Mouse (Mus musculus): ENCODE measurements around the gene Stab1.

Stab1 gene

DNA sequence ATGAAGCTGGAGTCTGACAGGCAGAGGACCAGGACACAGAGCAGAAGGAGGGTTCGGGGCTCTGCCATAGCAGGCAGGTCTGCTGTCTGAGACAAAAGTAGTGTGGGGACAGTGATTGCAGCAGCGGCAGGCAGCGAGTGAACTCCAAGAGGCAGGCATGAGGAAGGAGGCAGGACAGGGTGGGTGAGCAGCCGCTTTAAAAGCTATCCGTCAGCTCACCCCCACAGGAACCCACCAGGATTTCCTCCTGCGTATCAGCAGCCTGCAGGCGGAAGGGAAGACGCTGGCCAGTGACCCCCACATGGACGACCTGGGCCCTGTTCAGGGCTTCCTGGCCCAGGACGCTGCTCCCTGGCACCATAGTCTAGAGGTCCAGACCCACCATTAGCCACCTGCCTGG, at the start of gene Stab1:
Gene Stab1 (minus strand): TSS at position 217 of the 400 bp plus-strand sequence.
- DNase-seq: no peak

DNA sequence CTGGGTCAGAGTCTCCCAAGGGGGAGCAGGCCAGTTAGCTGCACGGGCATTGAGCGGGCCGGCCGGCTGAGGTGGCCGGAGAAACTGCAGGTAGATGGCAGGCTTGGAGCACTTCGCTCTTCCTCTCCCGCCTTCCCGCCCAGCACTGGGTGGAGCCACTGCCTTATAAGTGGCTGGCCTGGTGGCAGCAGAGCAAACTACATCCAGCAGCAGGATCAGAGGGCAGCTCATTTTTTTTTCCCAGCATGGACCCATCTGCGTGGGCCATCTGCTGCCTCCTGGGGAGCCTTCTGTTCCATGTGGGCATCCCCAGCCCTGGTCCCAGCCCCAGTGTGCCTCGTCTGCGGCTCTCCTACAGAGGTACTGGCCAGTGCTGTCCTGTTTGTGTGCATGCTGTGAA, 49.2 kb upstream of the Stab1 start, which contains the start of gene Sema3g:
Gene Sema3g (plus strand): TSS at position 195 of the 400 bp plus-strand sequence.
- DNase-seq: peak; percentile 87

DNA sequence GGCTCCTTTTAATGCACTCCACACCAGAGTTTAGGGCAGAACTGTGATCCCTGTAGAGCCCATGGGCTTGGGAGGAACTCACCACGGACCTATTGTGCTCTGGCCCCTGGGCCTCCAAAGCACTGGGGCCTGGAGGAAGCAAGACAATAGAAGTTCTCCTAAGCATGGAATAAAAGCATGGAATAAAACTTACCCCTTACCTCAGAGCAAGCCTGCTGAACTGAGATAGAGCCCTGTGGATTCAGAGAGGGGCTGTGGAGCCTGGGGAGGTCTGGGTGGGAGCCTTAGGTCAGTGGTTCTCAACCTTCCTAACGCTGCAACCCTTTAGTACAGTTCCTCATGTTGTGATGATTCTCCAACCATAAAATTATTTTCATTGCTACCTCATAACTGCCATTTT, 48.4 kb upstream of the Stab1 start, which contains the start of gene Nisch:
Gene Nisch (minus strand): TSS at position 101 of the 400 bp plus-strand sequence.
- no peak for DNase-seq

DNA sequence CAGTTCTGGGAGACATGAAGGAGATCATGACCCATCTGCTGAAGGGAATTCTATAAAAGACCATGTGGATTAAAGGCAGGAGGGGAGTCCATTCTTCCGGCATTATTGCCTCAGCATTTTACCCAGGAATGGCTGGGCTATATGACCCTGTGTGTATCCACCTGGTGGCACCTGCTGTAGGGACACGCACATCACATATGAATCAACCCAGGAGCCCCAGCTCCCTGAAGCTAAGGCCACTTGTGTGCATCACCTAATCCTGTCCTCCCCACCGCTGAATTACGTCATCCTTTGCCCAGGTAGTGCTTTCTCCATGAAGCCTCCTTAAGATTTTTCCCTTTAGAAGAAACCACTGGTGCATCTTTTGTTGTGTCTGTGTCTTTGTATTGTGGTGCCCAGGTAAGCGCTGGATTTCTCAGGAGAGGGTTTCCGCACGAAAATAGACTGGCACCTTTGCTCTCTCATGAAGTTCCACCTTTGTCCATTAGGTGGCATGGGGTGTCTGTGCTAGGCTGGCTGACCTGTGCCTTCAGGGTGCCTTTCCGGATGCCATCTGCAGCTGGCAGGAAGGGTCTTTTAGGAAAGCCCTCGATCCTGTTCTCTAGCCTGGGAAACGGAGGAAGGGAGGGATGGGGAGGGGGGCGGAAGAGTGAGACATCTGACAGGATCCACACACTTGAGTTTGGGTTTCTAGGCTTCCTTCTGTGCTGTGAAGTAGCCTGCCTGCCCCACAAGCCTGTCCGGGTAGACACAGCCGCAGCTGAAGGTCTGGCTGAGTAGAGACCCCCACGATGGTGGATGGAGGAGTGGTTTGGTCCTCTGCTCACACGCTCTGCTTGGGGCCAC, 46.9 kb upstream of the Stab1 start:
- peak; percentile 68 for DNase-seq

DNA sequence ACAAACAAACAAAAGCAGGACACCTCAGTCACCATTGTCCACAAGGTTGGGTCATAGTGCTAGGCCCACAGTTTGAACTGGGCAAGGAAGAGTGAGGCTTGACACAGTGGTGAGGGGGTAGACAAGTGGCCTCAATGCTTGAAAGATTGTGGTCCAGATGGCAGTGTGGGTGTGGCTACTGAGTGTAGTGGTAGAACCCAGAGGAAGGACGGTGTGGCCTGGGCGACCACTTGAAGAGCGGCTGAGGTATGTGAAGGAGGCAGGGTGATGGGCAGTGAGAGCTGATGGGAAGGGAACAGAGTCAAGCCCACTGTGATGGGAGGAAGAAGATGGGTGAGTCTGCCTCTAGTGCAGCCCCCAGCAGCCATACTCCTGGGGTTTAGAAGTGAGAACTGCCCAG, 46.2 kb upstream of the Stab1 start:
- peak; percentile 41 for DNase-seq

DNA sequence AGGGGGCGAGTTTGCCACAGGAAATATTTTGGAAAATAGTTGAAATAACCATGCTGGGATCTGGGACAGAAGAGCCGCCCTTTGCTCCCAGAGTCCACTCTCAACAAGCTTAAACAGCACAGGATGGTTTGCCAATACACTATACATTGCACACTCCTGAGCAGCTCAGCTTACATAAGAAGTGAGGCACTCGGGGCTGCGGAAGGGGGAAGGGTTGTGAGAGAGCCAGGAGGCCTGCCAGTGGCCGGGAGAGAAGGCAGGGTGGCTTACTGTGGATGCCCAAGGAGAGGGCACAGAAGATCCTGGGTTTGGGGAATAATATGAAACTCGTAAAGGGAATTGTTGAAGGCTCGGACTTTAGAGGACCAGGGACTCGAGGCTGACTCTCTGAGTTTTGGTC, 45.4 kb upstream of the Stab1 start:
- DNase-seq: no peak

DNA sequence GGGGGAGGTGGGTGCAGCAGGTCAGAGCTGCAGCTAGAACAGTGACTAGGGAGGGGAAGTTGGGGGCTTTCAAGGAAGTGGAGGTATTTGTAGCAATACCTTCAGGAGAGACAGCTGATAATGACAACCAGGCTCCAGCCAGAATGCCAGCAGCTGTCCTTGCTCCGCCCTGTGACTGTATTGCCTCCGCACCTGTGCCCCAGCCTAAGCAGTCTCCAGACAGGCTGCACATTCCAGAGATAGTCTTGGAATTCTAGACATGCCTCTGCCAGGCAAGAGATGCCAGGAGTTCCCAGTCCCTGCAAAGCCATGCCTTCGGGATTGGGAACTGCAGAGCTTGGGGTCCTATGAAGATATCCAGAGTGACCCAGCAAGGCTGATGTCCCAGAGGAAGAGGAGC, 44.1 kb upstream of the Stab1 start:
- DNase-seq: peak; percentile 9

DNA sequence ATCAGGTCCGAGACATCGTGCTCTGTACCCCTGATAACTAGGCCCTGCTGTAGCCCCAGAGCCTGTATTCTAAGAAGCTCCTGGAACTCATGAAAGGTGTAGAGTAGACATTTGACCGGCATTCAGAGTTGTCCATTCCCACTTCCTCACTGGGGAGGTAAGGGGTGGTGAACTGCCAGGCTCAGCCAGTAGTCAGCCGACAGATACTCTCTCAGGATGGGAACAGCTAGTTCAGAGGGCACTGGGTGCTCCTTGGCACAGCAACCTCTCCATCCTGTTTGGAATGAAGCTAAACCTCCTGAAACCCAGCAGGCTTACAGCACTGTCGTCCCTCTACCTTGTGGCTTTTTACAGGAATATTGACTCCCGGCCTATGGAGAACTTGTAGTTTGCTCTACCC, 43.4 kb upstream of the Stab1 start:
- DNase-seq: no peak

DNA sequence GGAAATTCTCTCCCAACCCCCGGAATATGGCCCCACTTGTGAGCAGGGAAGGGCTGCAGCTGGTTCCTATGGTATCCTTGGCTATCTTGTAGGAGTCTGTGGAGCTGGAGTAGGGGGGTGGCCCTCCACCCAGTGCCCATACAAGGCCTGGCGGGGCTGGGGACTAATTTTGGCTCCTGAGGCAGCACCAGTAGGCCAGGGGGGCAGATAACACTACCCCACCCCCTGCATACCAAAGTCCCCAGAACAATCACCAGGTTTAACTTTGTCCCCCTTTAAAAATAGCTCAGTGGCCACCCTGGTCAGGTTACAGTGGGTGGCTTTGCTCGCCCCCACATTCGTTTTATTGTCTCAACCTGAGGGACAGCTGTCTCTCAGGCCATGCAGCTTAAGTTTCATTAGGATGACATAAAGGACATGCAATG, 40.7 kb upstream of the Stab1 start:
- DNase-seq: no peak

DNA sequence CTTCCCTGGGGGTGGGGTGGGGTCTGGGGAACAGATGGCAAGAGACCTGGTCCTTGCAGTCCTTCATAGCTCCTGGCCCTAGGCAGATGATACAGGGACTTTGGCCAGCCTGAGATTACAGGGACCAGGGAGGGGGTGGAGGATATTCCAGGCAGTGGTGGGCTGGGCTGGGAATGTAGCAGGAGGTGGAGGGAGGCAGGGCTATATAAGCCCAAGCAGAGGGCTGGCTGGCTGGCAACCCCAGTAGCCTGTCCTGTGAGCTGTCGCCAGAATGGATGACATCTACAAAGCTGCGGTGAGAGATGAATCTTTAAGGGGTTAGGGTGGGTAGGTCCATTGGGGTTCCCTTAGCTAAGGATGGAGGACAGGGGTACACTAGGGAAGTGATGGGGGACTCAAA, 39.6 kb upstream of the Stab1 start, which contains the start of gene Tnnc1:
Gene Tnnc1 (plus strand): TSS at position 229 of the 400 bp plus-strand sequence.
- DNase-seq: no peak

DNA sequence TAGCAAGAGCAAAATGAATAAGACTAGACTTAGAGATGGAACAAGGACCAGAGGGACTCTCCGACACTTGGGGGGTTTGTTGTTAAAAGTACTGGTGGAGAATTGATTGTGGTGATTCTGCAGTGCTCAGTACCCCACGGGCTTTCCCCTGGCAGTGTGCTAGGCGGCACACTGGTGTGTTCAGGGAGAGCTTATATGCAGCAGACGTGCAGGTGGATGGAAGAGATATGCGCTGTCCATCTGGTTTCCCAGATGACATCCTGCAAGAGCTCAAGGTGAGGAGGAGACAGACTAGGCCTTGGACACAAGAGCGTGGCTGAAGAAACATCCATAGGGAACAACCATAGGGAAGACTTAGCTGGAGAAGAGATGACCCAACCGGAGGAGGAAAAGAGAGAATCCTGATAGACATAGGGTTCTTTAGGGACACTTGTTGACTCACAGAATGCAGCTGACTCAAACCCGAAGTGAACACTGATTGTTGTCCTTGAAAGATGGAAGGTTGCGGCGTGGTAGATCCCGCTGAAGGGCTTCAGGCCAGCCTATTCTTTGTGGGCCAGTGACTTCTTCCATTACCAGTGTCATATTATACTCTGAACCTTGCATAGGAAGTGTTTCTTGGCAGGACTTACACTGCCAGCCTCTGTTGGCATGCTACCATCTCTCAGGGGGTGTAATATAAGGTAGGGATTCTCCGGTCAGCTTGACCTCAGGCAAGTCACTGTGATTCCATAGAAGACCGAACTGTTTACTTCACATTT, 38.8 kb upstream of the Stab1 start:
- DNase-seq: peak; percentile 63

DNA sequence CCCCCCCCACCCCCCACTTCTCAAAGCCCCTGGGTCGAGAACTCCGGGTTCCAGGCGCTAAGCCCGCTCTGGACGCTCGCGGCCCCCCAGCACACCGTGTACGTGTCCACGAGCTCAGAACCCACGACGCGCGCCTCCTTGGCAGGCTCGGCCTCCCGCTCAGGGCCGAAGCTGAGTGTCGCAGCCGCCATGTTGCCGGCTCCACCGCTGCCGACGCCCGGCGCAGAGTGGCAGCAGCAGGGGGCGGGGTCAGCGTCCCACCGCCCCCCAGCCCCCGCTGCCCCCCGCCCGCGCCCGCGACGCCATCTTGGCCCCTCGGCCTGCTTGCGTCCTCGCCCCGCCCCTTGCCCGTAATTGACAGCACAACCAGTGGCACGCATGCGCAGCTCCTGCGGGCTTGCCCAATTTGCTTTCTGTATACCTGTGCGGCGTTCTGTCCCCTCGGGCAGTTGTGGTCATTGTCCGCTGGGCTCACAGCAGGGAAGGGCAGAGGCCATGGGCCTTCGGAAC, 38.1 kb upstream of the Stab1 start:
- DNase-seq: peak; percentile 96

DNA sequence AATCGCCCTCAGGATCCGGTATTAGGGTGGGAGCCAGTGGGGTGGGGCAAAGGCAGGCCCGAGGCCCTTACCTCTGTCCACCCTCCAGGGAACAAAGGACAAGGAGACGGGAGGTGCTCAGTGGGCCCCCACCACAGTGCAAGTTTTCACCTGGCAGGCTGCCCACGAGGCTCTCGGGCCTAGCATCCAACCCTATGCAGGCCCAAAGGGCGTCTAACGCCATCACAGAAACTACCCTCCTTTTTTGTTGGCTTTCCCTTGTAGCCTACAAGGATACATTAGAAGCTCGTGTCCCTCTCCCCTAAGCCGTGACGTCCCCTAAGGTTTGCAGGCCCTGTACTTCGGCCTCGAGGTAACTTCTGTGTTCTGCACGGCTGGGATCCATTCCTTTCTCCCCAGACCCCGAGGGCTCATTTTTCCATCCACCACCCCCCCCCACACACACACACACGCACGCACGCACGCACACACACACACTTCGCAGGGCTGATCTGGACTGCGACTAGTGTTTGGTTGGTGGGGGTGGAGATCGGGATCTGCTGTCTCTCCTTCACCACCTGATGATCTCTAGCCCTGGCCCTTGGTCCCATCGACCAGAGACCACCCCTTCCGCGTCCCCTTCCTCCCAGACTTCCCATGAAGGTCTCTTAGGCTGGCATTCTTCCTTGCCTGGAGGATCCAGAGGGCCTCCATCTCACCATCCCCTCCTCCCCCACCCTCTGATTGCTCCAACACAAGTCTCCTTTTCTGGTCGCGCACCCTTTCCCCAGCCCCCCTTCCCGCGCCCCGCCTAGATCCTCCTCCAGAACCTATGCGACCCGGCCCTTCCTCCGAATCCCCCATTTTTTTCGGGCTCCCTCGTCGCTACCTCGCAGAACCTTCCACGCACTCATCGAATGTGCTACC, 37.4 kb upstream of the Stab1 start:
- peak; percentile 76 for DNase-seq

DNA sequence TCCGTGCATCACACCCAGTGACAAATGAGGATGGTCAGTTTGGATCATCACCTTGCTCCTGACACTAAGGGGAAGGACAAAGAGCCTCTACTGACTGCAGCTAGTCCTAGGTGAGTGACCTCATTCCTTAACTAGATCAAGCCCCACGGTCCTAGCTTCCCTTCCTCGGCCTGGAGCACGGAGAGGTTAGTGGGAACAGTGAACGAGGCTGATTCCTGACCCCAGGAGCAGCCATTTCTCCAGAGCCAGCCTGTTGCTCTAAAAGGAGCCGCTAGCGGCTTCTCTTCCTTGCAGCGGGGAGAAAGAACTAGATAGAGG, 36.8 kb upstream of the Stab1 start:
- peak; percentile 58 for DNase-seq

DNA sequence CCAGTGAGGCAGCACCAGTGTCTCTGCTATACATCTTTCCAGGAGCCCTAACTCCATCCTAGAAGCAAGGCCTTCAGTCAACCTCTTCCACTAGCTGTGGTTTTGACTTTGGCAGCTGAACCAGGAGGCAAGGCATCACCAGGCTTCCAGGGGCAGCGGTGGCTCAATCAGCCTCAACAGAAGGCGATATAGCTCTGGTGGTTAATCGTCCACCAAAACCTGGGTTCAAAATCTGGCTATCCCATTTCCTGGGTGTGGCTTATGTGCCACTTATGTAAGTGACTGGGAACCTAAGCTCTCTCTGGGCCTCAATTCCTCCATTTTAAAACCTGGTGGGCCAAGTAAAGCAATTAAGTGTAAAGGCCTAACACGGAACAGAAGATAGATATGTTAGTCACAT, 36.4 kb upstream of the Stab1 start:
- no peak for DNase-seq

DNA sequence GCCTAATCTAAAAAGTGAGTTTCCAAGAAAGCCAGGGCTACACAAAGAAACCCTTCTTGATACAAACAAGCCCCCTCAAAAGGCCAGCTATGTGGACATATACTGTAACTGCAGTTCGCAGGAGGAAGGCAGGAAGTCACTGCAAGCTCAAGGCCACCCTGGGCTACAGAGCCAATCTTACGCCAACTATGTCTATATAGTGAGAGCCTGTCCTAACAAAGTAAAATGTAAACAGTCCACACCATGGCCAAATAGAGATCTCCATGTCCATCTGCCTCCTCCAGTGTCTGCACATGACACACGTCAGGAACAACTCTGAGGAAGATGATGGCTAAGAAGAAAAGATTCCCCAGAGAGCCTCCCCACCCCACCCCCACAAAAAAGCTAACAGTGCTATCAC, 31.6 kb upstream of the Stab1 start:
- DNase-seq: no peak

DNA sequence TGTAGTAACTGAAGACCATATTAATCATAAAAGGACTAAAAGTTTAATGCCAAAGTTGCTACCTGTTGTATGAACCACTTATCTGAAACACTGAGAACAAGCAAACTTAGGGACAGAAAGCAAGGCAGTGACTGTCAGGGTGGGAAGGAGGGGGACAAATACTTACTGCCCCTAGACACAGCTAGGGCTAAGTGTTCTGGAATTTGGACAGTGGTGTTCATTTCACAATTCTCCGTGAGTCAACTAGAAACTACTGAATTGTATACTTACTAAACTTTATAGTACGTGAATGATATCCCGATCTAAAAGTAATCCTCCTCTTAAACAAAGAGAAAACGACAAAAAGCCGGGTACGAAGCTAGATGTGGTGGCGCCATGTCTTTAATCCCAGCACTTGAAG, 31.2 kb upstream of the Stab1 start:
- no peak for DNase-seq

DNA sequence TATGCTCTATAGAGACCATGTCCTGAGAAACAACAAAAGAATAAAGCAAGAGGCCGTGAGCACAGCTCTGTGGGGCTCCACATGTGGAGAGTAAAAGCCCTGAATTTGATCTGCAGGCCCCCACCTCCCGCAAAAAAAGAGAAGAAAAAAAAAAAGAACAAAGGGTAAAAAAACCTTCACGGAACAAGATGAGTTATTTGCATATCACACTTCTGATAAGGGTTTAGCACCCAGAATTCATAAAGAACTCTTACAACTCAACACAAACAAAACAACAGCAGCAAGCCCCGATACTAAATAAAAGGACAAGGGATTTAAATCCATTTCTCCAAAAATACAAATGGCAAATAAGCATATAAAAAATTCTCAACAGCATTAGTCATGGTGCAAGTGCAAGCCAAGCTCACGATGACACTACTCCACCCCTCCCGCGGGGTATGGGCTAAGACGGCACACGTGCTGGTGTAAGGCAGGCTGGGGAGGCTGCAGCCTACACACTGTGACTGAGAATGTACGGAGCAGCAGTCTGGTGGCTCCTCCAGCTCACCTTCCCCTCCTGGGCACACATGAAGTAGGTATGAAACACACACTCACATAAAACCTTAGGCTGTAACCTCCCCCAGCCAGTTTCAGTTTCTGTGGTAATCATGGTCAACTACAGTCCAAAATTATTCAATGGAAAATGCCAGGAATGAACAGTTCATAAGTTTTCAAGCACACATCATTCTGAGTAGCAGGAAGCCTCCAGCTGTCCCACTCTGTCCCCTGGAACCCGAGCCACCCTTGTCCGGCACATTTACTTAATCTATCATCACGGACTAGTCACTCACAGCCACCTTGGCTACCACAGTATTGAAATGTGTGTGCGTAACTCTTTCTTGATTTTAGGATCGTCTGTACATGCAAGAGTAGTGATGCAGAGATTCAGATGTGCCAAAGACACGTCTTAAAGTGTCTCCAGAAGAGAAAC, 29.4 kb upstream of the Stab1 start:
- no peak for DNase-seq

DNA sequence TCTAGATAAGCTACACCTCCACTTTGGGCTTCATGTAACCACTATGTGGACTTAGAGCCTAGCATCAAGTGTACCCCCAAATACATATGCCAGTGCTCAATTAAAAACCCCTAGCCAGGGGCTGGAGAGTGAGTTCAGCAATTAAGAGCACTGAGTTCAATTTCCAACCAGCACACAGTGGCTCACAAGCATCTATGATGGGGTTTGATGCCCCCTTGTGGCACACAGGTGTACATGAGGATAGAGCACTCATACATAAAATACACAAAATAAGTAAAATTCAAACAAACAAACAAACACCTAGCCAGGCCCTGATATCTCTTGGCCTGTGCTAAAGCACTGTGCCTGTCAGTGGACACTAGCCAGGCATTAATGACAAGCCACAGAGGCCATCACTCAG, 27.5 kb upstream of the Stab1 start:
- no peak for DNase-seq

DNA sequence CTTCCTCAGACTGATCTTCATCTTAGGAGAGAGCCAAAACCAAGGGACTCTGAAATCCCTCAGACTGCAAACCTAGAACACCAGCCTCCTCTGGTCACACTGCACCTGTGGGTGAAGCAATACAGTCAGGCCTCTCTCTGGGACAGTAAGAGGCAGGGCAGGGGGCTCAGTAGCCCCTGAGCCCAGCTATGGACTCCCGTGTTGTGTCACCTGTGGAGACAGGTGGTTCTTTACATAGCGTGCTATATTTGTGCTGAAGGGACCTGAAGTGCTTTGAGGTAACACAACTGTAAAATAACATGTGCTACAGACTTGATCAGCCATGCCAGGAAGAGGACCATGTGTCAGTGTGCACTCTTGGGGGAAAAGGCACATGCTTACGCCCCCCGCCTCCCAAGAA, 27.1 kb upstream of the Stab1 start:
- peak; percentile 23 for DNase-seq

DNA sequence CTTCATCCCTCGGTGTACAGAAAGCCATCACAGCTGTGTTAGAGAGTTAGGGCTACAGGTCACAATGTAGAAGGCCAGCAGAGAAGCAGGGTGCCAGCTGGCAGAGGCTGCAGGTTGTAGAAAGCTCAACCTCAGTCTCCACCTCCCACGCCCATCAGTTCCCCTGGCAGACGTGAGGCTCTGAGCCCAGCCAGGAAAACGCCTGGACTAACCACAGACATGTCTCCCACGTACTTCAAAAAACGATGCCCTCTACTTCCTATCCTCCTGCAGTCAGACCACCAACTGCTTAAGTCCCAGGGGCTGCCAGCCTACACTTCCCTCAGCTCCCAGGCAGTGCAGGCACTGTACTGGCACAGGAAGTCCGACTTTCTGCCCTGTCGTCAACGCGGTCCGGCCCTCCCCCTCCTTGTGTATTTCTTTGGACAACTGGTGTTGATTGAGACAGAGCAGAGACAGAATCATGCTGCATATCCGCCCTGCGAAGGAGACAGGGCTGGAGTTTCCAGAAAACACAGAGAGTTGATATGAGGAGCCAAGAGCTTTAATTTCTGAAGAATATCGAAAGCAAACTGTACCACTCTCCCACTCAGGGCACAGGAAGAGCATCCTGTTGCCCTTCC, 26.6 kb upstream of the Stab1 start:
- DNase-seq: peak; percentile 74
